Mouse (Mus musculus) liver, postnatal 0 days (tissue): ENCODE measurements at regions not wholly inside any gene's neighbourhood (a gene's known extent, or its start where the extent isn't known, plus 50 kb on each side); places are given as distances from the start of the nearest gene placed in this dataset.

Experiments used
- CTCF ChIP-seq: sonication (generic); IDR thresholded peaks from 2 replicates; pipeline ENCODE4 v1.5.1; 2016; ENCODE audit warnings: antibody characterized with exemption, low read depth
- EP300 ChIP-seq: IDR thresholded peaks from 2 replicates; pipeline ENCODE4 v1.6.1; 2016; ENCODE audit warnings: antibody characterized with exemption, low read depth, mild to moderate bottlenecking

- TF ChIP-seq EP300 (no peak), CTCF (no peak)
Observed at GRCm38 (mm10) chr16:76741141-76741540, 272.4 kb upstream of the Usp25 start.
